Mouse (Mus musculus) neural tube, embryonic 15.5 days (tissue): ENCODE measurements around the gene C130050O18Rik. TPM values are rescaled to one million over a fixed set of nuclear protein-coding genes. Genes with fewer than 3 reads are reported as not detected.

Experiments used
- ATAC-seq: fragments of 200-750 bp; cut with Nextera tagmentation; 2 replicates; pipeline ENCODE4 v1.8.0; 2017; ENCODE audit warnings: mild to moderate bottlenecking, moderate TSS enrichment, moderate library complexity; ENCODE audit not compliant: low FRiP score
- H3K27ac ChIP-seq: fragments of 300-500 bp; sonication (generic); replicated peaks from 2 replicates; pipeline ENCODE4 v1.5.1; 2015; ENCODE audit warnings: mild to moderate bottlenecking, inconsistent platforms
- H3K27me3 ChIP-seq: fragments of 300-500 bp; sonication (generic); replicated peaks from 2 replicates; pipeline ENCODE4 v1.6.1; 2015; ENCODE audit warnings: inconsistent platforms
- H3K36me3 ChIP-seq: fragments of 300-500 bp; sonication (generic); 2 replicates; pipeline ENCODE4 v1.6.1; 2015; ENCODE audit warnings: inconsistent platforms
- H3K4me1 ChIP-seq: fragments of 300-500 bp; sonication (generic); 2 replicates; pipeline ENCODE4 v1.6.1; 2015; ENCODE audit warnings: inconsistent platforms
- H3K4me2 ChIP-seq: fragments of 300-500 bp; sonication (generic); 2 replicates; pipeline ENCODE4 v1.6.1; 2015; ENCODE audit warnings: inconsistent platforms, mild to moderate bottlenecking, moderate library complexity
- H3K4me3 ChIP-seq: fragments of 300-500 bp; sonication (generic); replicated peaks from 2 replicates; pipeline ENCODE4 v1.5.1; 2015; ENCODE audit warnings: mild to moderate bottlenecking, inconsistent platforms
- H3K9ac ChIP-seq: fragments of 300-500 bp; sonication (generic); replicated peaks from 2 replicates; pipeline ENCODE4 v1.6.1; 2015; ENCODE audit warnings: mild to moderate bottlenecking, inconsistent platforms
- H3K9me3 ChIP-seq: fragments of 300-500 bp; sonication (generic); replicated peaks from 2 replicates; pipeline ENCODE4 v1.6.1; 2016; ENCODE audit warnings: inconsistent platforms
- WGBS: fragments of 180-500 bp; shearing (Covaris S2); methylation state at CpG from one replicate; pipeline ENCODE4 v1.1.7; 2015; ENCODE audit warnings: mixed read lengths; 5-methylcytosine and 5-hydroxymethylcytosine counted together
- polyA plus RNA-seq: library from polyadenylated mRNA; unstranded; fragments of >200 nt; fragmentation: Nextera tagmentation; extraction: Ambion mirVana; gene quantifications from 2 replicates; pipeline ENCODE4 v1.2.1, GENCODE M21; 2015

The C130050O18Rik gene
- polyA plus RNA-seq, 1 experiment from 2014 or later: 0.47 TPM

DNA sequence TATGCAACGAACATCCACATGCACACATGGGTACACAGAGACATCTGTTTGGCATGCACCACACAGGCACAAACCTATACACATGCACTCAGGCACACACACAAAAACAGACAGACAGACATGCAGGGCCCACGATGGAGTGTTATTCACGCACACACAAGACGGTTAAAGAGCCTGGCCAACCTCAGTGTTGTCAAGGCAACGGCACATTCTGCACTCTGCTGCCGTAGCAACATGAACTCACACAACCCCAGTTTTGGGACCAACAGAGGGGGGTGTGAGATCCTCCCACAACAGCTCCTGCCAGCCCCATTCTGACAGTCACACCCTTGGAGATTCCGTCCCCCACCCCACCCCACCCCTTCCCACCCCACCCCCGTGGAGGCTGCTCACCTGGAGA is 29.9 kb downstream of the C130050O18Rik start:
- Histone ChIP-seq H3K4me3 (no peak overlapping the region), H3K27me3 (no peaks in the 10 kb centered on the region), H3K4me1 (peaks cover 68% of the 10 kb centered on the region), H3K4me2 (peak overlapping the region; percentile 13), H3K9me3 (no peaks in the 10 kb centered on the region), H3K27ac (peak overlapping the region; percentile 41; the same call in 1 of the 2 replicates), H3K9ac (no peak overlapping the region), H3K36me3 (no peaks in the 10 kb centered on the region)
- 15% methylated on average over 8 of the region's 8 CpGs for WGBS
- peak; percentile 58; the same call in 1 of the 2 replicates for ATAC-seq

DNA sequence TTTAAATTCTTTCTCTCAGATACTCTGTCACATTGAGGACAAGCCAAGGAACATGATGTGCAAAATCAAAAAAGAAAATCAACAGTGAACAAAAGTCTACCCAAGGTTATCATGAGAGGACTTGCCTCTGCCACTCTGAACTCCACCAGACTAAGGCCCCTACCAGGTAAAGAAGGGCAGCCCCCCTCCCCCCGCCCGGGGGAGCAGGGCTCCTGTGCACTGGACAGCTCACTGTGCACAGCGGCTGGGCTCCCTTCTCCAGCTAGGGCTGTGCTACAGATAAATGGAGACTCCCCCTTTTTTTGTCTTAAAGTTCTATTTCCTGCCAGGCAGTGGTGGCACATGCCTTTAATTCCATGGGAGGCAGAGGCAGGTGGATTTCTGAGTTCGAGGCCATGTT is 32.7 kb downstream of the C130050O18Rik start:
- Histone ChIP-seq H3K4me1 (peaks cover 57% of the 10 kb centered on the region), H3K9me3 (no peaks in the 10 kb centered on the region), H3K9ac (no peak overlapping the region), H3K4me2 (no peak overlapping the region), H3K27me3 (no peaks in the 10 kb centered on the region), H3K36me3 (no peaks in the 10 kb centered on the region), H3K27ac (no peak overlapping the region), H3K4me3 (no peak overlapping the region)
- WGBS: 92% methylated on average over 4 of the region's 4 CpGs
- ATAC-seq: no peak

DNA sequence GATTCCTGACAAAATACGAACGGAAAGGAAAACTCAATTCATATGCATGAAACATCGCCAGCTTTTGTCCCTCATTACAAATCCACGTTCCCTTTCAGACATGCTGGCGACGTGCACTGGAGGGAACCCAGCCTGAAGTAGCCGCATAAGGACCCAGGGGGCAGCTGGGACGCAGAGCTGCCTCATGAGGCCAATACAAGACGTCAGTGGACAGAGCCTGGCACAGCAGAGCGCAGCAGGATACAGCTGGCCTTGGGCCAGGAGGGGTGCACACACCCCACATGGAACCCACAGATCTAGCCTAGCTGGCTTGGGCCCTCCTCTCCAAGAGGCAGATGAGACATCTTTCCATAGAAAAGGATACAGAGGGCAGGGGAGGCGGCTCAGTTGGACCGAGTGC is 33.4 kb downstream of the C130050O18Rik start:
- Histone ChIP-seq H3K9ac (no peak overlapping the region), H3K27ac (no peak overlapping the region), H3K27me3 (no peaks in the 10 kb centered on the region), H3K4me1 (peaks cover 52% of the 10 kb centered on the region), H3K4me2 (no peak overlapping the region), H3K36me3 (no peaks in the 10 kb centered on the region), H3K9me3 (no peaks in the 10 kb centered on the region), H3K4me3 (no peak overlapping the region)
- ATAC-seq: no peak
- 60% methylated on average over 12 of the region's 12 CpGs for WGBS

DNA sequence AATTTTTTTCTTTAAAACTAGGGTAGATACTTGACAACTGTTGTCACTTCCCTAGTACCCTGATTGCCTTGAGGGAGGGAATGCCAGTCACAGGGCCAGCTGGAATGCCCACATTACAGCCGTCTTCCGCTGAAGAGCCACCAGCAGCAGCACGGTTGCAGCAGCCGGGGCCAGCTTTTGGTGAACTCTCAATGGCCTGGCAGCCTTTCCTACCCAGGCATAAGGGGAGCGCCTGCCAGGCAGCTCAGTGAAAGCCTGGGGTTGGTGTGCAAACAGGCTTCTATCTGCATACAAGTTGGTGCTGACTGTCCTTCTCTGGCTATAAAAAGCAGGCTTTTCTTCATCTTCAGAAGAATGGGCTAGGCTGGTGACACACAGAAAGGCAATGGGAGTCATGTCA is 35.4 kb downstream of the C130050O18Rik start:
- WGBS: 67% methylated on average over 5 of the region's 5 CpGs
- H3K36me3 ChIP-seq: no peaks in the 10 kb centered on the region
- H3K4me1 ChIP-seq: peaks cover 32% of the 10 kb centered on the region
- H3K4me2 ChIP-seq: no peak overlapping the region
- no peak overlapping the region for H3K4me3 ChIP-seq
- no peak overlapping the region for H3K27ac ChIP-seq
- H3K9me3 ChIP-seq: no peaks in the 10 kb centered on the region
- no peak for ATAC-seq
- no peak overlapping the region for H3K9ac ChIP-seq
- no peaks in the 10 kb centered on the region for H3K27me3 ChIP-seq

DNA sequence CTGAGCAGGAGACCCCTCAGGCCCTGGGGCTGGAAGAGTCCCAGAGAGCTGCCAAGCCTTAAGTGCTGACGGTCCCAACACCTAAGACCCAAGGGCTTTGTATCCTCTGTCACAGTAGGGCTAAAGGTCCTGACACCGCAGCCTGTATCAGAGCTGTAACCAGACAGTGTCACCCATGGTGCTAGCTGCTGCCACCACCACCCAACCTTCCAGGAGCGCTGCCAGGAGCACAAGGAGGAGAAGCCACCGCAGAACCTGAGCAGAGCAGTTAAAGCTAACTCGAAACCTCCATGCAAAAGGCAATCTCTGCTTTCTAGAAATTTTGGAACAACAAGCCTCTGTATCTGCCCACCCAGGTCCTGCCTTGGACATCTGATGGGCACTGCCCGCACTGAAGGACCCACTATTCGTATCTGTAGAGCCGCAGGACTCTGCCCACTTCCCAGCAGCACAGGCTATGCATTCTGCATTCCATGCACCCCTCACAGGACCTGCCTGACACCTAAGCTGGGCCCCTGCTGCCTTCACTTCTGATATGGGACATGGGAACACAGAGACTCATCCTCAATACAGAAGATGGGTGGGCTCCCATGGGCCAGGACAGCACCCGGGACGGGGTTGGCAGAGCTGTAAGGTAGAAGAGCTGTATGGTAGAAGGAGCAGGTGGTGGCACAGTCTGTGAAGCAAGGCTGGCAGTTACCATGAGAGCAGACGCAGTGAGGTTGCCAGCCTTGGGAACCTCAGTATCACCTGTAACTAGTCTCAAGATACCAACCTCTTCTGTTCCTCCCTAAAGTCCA is 36.0 kb downstream of the C130050O18Rik start:
- Histone ChIP-seq H3K9ac (no peak overlapping the region), H3K4me3 (no peak overlapping the region), H3K27me3 (no peaks in the 10 kb centered on the region), H3K9me3 (no peaks in the 10 kb centered on the region), H3K36me3 (no peaks in the 10 kb centered on the region), H3K4me1 (peaks cover 25% of the 10 kb centered on the region), H3K4me2 (no peak overlapping the region), H3K27ac (peak overlapping the region; percentile 38; the same call in 1 of the 2 replicates)
- no peak for ATAC-seq
- WGBS: 93% methylated on average over 11 of the region's 11 CpGs

DNA sequence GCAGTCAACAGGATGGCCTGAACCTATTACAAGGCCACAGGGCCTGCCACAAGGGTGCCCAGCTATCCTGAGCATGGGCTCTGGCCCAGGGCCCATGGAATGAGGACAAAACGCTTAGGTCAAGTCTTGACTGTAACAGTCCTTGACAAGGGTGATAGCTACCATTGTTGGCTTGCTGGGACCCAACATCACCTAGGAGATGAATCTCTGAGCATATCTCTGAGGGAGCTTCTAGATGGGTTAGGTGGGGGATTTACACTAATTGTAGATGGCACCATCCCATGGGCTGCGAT is 36.6 kb downstream of the C130050O18Rik start:
- 93% methylated on average over 2 of the region's 2 CpGs for WGBS
- H3K36me3 ChIP-seq: no peaks in the 10 kb centered on the region
- no peak overlapping the region for H3K9ac ChIP-seq
- no peaks in the 10 kb centered on the region for H3K9me3 ChIP-seq
- H3K4me1 ChIP-seq: peaks cover 24% of the 10 kb centered on the region
- H3K27me3 ChIP-seq: no peaks in the 10 kb centered on the region
- no peak overlapping the region for H3K4me3 ChIP-seq
- no peak for ATAC-seq
- peak overlapping the region; percentile 38; the same call in 1 of the 2 replicates for H3K27ac ChIP-seq
- H3K4me2 ChIP-seq: no peak overlapping the region

DNA sequence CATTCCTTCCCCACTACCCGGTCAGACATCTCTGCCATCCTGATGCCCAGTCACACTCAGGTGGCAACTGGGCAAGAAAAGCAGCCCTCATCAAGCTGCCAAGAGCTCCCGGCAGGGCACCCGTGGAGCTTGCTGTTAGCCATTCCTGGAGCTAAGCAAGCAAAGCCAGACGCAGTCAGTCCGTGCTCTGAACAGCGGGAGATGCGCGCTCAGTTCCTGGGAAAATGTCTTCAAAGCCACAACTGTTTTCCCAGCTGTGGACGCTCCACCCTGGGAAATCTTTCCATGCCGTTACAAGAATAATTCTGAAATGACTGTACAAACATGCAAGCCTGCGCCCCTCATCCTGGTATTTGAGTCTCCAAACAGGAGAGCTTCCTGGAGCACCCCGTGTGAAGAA is 37.3 kb downstream of the C130050O18Rik start:
- no peak; the same call in 1 of the 2 replicates for ATAC-seq
- no peak overlapping the region for H3K4me2 ChIP-seq
- WGBS: 69% methylated on average over 12 of the region's 12 CpGs

DNA sequence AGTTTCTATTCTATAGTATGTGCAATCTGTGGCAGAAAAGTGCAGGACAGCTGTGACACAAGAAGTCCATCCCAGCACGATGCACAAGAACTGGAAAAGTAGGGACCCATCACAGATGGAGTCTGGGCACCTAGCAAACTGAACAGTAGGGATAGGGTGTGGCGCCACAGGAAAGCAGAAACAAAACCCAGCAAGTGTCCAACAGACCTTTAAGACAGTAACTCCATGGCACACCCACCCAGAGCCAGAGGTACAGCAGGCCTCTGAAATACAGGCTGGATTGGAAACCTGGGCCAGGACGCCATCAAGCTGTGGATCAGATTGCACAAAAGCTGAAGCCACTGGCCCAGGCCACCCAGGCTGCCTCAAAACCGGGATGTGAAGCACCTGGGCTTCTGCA is 37.9 kb downstream of the C130050O18Rik start:
- 81% methylated on average over 4 of the region's 4 CpGs for WGBS
- Histone ChIP-seq H3K9ac (no peak overlapping the region), H3K27ac (peak overlapping the region; percentile 57), H3K36me3 (no peaks in the 10 kb centered on the region), H3K27me3 (no peaks in the 10 kb centered on the region), H3K4me1 (peaks cover 24% of the 10 kb centered on the region), H3K4me3 (no peak overlapping the region), H3K4me2 (no peak overlapping the region), H3K9me3 (no peaks in the 10 kb centered on the region)
- no peak for ATAC-seq

More for the DNA sequence above, 37.3 kb downstream of the C130050O18Rik start:
- H3K4me1 ChIP-seq: peaks cover 24% of the 10 kb centered on the region
- no peaks in the 10 kb centered on the region for H3K36me3 ChIP-seq
- no peaks in the 10 kb centered on the region for H3K9me3 ChIP-seq
- H3K27me3 ChIP-seq: no peaks in the 10 kb centered on the region
- H3K27ac ChIP-seq: peak overlapping the region; percentile 57
- H3K4me3 ChIP-seq: no peak overlapping the region
- no peak overlapping the region for H3K9ac ChIP-seq

DNA sequence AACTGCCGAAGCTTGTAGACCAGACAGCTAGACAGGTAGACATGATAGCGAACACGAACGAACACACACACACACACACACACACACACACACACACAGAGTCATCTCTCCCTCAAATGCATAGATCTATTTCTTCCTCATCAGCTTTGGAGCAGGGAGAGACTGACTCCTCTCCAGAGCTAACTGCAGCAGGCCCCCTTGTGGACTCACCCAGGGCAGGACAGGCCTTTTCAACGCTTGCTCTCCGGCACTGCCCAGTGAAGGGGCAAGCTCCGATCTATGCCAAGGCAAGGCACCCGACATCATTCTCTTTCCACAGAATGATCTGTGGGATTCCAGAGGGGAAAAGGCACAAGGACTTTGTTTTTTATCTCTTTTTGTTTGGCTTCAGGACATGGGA is 40.2 kb downstream of the C130050O18Rik start:
- no peaks in the 10 kb centered on the region for H3K9me3 ChIP-seq
- no peak overlapping the region for H3K4me3 ChIP-seq
- H3K4me1 ChIP-seq: peaks cover 27% of the 10 kb centered on the region
- no peak overlapping the region for H3K4me2 ChIP-seq
- no peaks in the 10 kb centered on the region for H3K27me3 ChIP-seq
- H3K36me3 ChIP-seq: no peaks in the 10 kb centered on the region
- no peak for ATAC-seq
- H3K9ac ChIP-seq: no peak overlapping the region
- H3K27ac ChIP-seq: no peak overlapping the region
- WGBS: 83% methylated on average over 8 of the region's 8 CpGs

DNA sequence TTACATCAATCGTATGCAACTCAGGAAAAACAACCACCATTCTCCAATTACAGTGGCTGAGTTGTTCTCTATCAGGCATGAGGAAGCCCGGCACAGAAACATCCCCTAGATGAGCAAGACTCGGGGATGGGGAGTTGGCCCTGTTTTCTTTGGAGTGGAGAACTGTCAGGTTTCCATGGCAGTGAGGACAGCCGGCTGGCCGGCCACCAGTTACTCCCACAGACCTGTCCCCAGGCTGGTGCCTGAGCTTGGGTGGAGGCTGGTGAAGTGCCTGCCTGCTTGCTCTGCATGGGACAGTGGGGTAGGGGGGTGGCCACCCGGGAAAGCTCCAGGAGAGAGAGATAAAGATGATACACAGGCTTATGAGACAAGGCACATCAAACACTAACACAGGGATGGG is 42.9 kb downstream of the C130050O18Rik start:
- Histone ChIP-seq H3K4me2 (no peak overlapping the region), H3K9ac (no peak overlapping the region), H3K36me3 (0 out of 2 replicates have a peak, but pooled peaks cover 2% of the 10 kb centered on the region), H3K9me3 (no peaks in the 10 kb centered on the region), H3K4me3 (no peak overlapping the region), H3K4me1 (peaks cover 13% of the 10 kb centered on the region), H3K27me3 (no peaks in the 10 kb centered on the region), H3K27ac (no peak overlapping the region)
- ATAC-seq: no peak
- 69% methylated on average over 6 of the region's 6 CpGs for WGBS

DNA sequence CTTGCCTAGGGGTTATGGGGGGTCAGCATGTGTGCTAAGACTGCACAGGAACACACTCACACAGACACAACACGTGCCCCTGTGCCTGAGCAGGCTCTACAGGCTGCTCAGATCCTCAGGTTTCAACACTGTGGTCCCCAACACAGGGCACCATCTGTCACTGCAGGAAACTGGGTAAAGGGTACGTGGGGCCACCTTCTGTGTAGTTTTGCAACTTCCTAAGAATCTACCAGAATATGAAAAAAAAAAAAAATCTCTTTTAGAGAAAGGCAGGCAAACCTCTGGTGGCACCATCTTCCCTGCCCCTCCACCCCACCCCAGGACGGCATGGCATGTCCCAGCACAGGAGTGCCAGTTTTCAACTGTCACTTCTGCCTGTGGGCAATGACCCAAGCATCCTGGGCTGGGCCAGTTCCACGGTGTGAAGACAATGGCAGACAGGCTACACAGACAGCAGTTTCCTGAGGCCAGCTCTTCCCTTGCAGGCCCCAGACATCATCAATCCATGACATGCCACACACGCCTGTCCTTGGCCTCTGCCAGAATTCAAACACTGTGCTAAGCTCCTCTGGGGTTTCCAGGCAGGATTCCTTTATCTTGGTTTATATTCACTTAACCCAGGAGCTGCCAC is 44.2 kb downstream of the C130050O18Rik start:
- H3K4me1 ChIP-seq: peaks cover 13% of the 10 kb centered on the region
- peak; percentile 39; the same call in 1 of the 2 replicates for ATAC-seq
- no peaks in the 10 kb centered on the region for H3K27me3 ChIP-seq
- H3K9me3 ChIP-seq: no peaks in the 10 kb centered on the region
- no peak overlapping the region for H3K4me2 ChIP-seq
- 0 out of 2 replicates have a peak, but pooled peaks cover 2% of the 10 kb centered on the region for H3K36me3 ChIP-seq
- H3K4me3 ChIP-seq: no peak overlapping the region
- H3K27ac ChIP-seq: peak overlapping the region; percentile 65
- peak overlapping the region; percentile 10; the same call in 1 of the 2 replicates for H3K9ac ChIP-seq
- WGBS: 42% methylated on average over 5 of the region's 5 CpGs

DNA sequence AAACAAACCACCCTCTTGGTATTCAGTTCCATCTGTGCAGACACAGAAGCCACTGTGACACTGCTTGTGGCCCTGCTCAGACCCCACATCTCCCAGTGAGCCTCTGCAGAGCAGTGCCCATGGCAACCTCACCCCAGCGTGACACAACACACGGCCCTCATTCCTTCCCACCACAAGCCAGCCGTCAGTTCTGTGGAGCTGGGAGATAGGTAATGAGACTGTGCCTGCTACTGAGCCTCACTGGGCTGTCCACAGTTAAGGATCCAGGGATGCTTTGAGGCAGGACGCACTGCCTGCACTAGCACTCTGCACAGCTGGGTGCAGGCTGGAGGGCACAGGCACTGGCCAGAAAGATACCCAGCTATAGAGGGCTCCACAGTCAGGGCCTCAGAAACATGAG is 44.8 kb downstream of the C130050O18Rik start:
- WGBS: 16% methylated on average over 4 of the region's 4 CpGs
- Histone ChIP-seq H3K9ac (peak overlapping the region; percentile 10; the same call in 1 of the 2 replicates), H3K27ac (peak overlapping the region; percentile 65), H3K27me3 (no peaks in the 10 kb centered on the region), H3K4me2 (no peak overlapping the region), H3K36me3 (0 out of 2 replicates have a peak, but pooled peaks cover 5% of the 10 kb centered on the region), H3K4me3 (no peak overlapping the region), H3K4me1 (peaks cover 13% of the 10 kb centered on the region), H3K9me3 (no peaks in the 10 kb centered on the region)
- peak; percentile 40 for ATAC-seq
